Mouse (Mus musculus): ENCODE data around the gene Ddx24. TPM values are rescaled to one million over a fixed set of nuclear protein-coding genes. Genes with fewer than 3 reads are reported as not detected.

The Ddx24 gene
- polyA plus RNA-seq, 1 experiment from 2014 or later, result 106 TPM

GRCm38 (mm10) chr12:103425016-103425728 is 458 bp downstream of the Ddx24 start:
- no peak for DNase-seq (ENCODE audit: extremely low spot score, low spot score)
- peak overlapping the region; percentile 98 for H3K4me3 ChIP-seq
- H3K27ac ChIP-seq, result peak overlapping the region; percentile 89
- peaks cover 30% of the 10 kb centered on the region for H3K4me1 ChIP-seq
- no peaks in the 10 kb centered on the region for H3K9me3 ChIP-seq
- WGBS, result 11% methylated on average over 33 of the region's 33 CpGs
- peaks cover 30% of the 10 kb centered on the region for H3K36me3 ChIP-seq (replicated peaks)
- no peaks in the 10 kb centered on the region for H3K27me3 ChIP-seq (ENCODE audit: poor library complexity, severe bottlenecking)

DNA sequence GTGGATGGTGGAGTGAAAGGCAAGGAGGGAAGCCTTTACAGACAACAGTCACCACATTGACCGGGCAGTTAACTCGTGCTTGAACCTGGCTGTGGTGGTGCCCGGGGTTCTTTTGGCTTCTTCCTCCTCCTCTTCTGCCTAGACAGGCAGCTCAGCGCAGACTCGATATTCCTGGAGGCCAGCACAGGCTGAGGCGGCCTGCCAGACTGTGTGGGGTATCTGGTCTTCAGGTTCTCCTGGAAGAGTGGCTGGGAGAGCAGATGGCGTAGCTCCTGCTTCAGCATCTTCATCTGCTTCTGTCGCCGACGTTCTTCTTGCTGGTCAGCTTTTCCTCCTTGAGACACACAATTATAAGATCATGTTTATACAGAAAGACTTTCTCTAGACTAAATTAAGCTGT is 17.5 kb downstream of the Ddx24 start:
- Histone ChIP-seq H3K27ac (no peak overlapping the region), H3K36me3 (replicated peaks) (peaks cover 95% of the 10 kb centered on the region), H3K4me3 (no peak overlapping the region), H3K27me3 (ENCODE audit: poor library complexity, severe bottlenecking) (no peaks in the 10 kb centered on the region), H3K9me3 (no peaks in the 10 kb centered on the region), H3K4me1 (no peaks in the 10 kb centered on the region)
- WGBS, result 93% methylated on average over 10 of the region's 10 CpGs
- no peak for DNase-seq (ENCODE audit: extremely low spot score, low spot score)

GRCm38 (mm10) chr12:103407720-103408119 is 17.9 kb downstream of the Ddx24 start, which contains the start of gene 9330161L09Rik:
Gene 9330161L09Rik, minus strand, starts transcription at chr12:103407820.
- Histone ChIP-seq H3K27ac (no peak within 1 kb of the TSS), H3K9me3 (no peaks in the 10 kb centered on the region), H3K4me1 (no peaks in the 10 kb centered on the region), H3K36me3 (replicated peaks) (peaks cover 95% of the 10 kb centered on the region), H3K27me3 (ENCODE audit: poor library complexity, severe bottlenecking) (no peaks in the 10 kb centered on the region), H3K4me3 (no peak within 1 kb of the TSS)
- no peak for DNase-seq (ENCODE audit: extremely low spot score, low spot score)
- 98% methylated on average over 4 of the region's 4 CpGs for WGBS

GRCm38 (mm10) chr12:103404131-103404530 is 21.5 kb downstream of the Ddx24 start:
- peaks cover 65% of the 10 kb centered on the region for H3K36me3 ChIP-seq (replicated peaks)
- no peak overlapping the region for H3K4me3 ChIP-seq
- no peaks in the 10 kb centered on the region for H3K4me1 ChIP-seq
- H3K27me3 ChIP-seq (ENCODE audit: poor library complexity, severe bottlenecking), result no peaks in the 10 kb centered on the region
- 91% methylated on average over 18 of the region's 18 CpGs for WGBS
- H3K9me3 ChIP-seq, result no peaks in the 10 kb centered on the region
- no peak for DNase-seq (ENCODE audit: extremely low spot score, low spot score)
- no peak overlapping the region for H3K27ac ChIP-seq

DNA sequence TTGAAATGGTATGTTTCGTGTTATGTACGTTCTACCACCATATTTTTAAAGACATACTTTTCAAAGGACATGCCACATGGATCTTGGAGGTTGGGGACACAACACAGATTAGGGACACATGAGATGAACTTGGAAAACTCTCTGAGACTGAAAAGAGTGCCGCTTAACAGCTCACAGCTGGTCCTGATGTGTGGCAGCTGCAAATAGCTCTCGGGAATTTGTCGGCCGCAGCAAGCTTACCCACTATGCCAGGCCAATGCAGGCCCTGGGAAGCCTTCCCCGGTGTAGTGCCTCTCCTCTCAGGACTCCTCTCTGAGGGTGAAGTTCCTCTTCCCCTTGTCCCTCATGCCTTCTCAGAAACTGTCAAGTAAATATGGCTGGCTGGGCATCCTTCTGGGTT is 28.9 kb downstream of the Ddx24 start:
- H3K27me3 ChIP-seq (ENCODE audit: poor library complexity, severe bottlenecking), result no peaks in the 10 kb centered on the region
- WGBS, result 78% methylated on average over 7 of the region's 7 CpGs
- H3K4me3 ChIP-seq, result no peak overlapping the region
- no peaks in the 10 kb centered on the region for H3K9me3 ChIP-seq
- no peak for DNase-seq (ENCODE audit: extremely low spot score, low spot score)
- H3K27ac ChIP-seq, result no peak overlapping the region
- 0 out of 2 replicates have a peak, but pooled peaks cover 5% of the 10 kb centered on the region for H3K4me1 ChIP-seq
- peaks cover 3% of the 10 kb centered on the region; the same call in 1 of the 2 replicates for H3K36me3 ChIP-seq (replicated peaks)

DNA sequence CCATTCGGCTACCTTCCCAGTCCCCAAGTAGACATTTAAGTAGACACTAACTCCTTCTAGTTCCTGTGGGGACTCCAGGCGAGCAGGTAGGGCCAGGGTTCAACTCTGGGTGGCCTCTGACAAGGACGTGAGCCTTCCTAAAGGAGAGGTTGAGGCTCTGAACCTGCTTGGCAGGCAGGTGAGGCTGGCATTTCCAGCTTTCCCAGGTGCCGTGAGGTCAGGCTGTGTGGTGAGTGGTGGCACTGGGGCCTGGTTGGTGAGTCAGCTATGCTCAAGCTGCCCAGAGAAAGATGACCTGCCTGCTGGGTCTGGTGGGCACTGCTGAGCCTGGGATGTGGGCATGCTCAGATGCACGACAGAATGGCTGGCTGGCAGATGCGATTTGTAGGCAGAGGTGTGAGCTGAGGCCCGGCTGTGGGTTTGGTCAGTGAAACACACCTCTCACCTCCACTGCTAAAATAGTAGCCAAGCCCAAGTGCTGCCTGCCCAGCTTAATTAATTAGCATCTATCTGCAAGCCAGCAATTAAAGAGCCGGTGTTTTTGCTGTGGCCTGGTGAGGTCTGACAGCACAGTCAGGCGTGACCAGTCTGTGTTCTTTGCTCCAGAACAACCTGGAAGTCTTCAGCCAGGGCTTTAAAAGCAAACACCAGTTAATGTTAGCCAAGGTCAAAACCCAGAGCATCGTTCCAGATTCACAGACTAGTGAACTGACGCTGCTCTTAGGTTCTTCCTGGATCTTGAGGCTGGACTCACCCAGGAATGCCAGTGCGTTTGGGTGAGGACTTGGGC is 29.9 kb downstream of the Ddx24 start:
- H3K4me1 ChIP-seq, result 0 out of 2 replicates have a peak, but pooled peaks cover 5% of the 10 kb centered on the region
- no peaks in the 10 kb centered on the region for H3K9me3 ChIP-seq
- H3K4me3 ChIP-seq, result no peak overlapping the region
- DNase-seq (ENCODE audit: extremely low spot score, low spot score), result no peak
- H3K27me3 ChIP-seq (ENCODE audit: poor library complexity, severe bottlenecking), result no peaks in the 10 kb centered on the region
- no peak overlapping the region for H3K27ac ChIP-seq
- WGBS, result 82% methylated on average over 12 of the region's 12 CpGs
- H3K36me3 ChIP-seq (replicated peaks), result no peaks in the 10 kb centered on the region

DNA sequence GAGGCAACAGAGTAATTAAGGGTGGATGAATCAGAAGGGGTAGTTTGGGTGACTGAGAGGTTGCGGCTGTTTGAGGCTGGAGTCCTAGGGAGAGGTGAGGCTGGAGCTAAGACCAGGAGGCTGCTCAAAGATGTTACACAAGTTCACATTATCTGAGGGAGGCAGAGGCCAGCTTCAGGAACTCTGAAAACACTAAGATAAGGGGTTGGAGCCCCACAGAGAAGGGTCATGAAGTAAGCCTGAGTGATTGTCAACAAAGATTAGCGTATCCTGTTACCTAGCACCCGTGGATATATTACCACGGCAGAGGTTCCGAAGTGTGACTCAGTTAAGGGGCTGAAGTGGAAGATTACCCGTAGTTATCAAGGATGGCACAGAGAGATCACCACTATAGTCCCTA is 32.1 kb downstream of the Ddx24 start:
- no peak overlapping the region for H3K4me3 ChIP-seq
- H3K4me1 ChIP-seq, result peaks cover 21% of the 10 kb centered on the region
- no peak for DNase-seq (ENCODE audit: extremely low spot score, low spot score)
- no peaks in the 10 kb centered on the region for H3K36me3 ChIP-seq (replicated peaks)
- peak overlapping the region; percentile 22 for H3K27ac ChIP-seq
- H3K27me3 ChIP-seq (ENCODE audit: poor library complexity, severe bottlenecking), result no peaks in the 10 kb centered on the region
- WGBS, result 73% methylated on average over 6 of the region's 6 CpGs
- no peaks in the 10 kb centered on the region for H3K9me3 ChIP-seq

- Histone ChIP-seq H3K9me3 (no peaks in the 10 kb centered on the region), H3K27me3 (ENCODE audit: poor library complexity, severe bottlenecking) (no peaks in the 10 kb centered on the region), H3K27ac (no peak overlapping the region), H3K4me1 (peaks cover 21% of the 10 kb centered on the region), H3K4me3 (no peak overlapping the region), H3K36me3 (replicated peaks) (no peaks in the 10 kb centered on the region)
- 91% methylated on average over 7 of the region's 7 CpGs for WGBS
- DNase-seq (ENCODE audit: extremely low spot score, low spot score), result no peak
These were observed 34.5 kb downstream of the Ddx24 start for GRCm38 (mm10) chr12:103391098-103391497.

DNA sequence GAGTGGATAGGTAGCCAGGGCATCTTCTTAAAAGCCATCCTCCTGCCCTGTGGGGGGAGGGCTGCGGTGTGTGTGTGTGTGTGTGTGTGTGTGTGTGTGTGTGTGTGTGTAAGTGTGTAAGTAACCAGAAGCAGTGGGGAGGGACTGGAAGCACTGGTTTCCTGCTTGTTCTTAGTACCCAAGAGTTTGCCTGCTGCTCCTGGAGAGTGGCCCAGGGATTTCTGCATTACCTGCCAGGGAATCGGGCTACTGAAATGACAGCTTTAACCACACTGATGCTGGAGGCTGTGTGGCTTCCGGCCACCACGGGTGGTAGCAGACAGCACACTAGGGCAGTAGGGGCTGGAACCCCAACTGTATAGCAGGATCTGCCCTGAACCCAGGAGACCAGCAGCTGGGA is 35.6 kb downstream of the Ddx24 start:
- no peak overlapping the region for H3K27ac ChIP-seq
- no peaks in the 10 kb centered on the region for H3K36me3 ChIP-seq (replicated peaks)
- no peaks in the 10 kb centered on the region for H3K9me3 ChIP-seq
- H3K4me1 ChIP-seq, result peaks cover 21% of the 10 kb centered on the region
- 0 out of 2 replicates have a peak overlapping the region, but pooled peaks have one; percentile 77 for H3K4me3 ChIP-seq
- 78% methylated on average over 4 of the region's 4 CpGs for WGBS
- no peak for DNase-seq (ENCODE audit: extremely low spot score, low spot score)
- H3K27me3 ChIP-seq (ENCODE audit: poor library complexity, severe bottlenecking), result no peaks in the 10 kb centered on the region

- Histone ChIP-seq H3K9me3 (no peaks in the 10 kb centered on the region), H3K36me3 (replicated peaks) (no peaks in the 10 kb centered on the region), H3K27me3 (ENCODE audit: poor library complexity, severe bottlenecking) (no peaks in the 10 kb centered on the region), H3K4me1 (peaks cover 21% of the 10 kb centered on the region), H3K27ac (peak overlapping the region; percentile 92), H3K4me3 (peak overlapping the region; percentile 77)
- DNase-seq (ENCODE audit: extremely low spot score, low spot score), result no peak
- 57% methylated on average over 2 of the region's 2 CpGs for WGBS
These were observed 36.3 kb downstream of the Ddx24 start for GRCm38 (mm10) chr12:103389348-103389727.

DNA sequence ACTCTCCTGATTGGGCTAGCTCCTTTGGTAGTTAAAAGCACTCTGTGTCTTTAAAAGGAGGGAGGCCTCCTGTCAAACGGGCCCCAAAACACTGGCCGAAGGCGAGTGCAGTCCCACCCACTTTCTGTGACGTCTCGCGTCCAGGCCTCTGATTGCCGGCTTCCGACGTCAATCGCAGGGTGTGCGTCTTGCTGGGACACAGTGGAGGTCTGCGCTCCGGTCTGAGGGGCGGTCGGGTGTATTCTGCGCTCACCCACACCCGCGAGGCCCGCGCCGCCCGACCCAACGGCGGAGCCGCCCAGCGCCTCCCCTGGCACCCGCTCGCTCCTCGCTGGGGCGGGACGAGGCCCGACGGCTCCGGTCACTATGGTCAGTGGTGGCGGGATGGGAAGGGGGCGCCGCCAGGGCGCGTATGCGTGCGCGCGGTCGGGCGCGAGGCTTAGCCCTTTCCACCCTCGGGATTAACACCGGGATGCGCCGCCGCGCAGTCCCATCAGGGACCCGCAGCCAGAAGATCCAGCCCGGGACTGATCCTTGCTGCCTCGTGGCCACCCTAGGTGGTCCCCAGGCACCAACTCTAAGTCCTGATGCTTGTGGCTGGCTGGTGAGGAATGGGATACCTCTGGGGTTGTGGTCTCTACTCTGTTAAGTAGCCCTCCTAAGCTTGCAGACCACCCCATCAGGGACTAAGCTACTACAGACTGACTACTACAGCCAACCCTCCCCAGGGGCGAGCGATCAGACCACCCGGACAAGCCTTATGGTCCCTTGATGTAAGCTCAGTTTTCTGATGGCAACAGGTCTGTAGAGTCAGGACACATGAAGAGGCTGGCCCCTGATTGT is 36.9 kb downstream of the Ddx24 start, which contains the start of gene Otub2:
TSS of gene Otub2 (plus strand) at position 178 of the 843 bp plus-strand sequence.
- no peaks in the 10 kb centered on the region for H3K27me3 ChIP-seq (ENCODE audit: poor library complexity, severe bottlenecking)
- no peaks in the 10 kb centered on the region for H3K9me3 ChIP-seq
- H3K36me3 ChIP-seq (replicated peaks), result no peaks in the 10 kb centered on the region
- under 1% methylated on average over 58 of the region's 58 CpGs for WGBS
- H3K27ac ChIP-seq, result peak within 1 kb of the TSS; percentile 92
- peak within 1 kb of the TSS; percentile 77 for H3K4me3 ChIP-seq
- peaks cover 17% of the 10 kb centered on the region for H3K4me1 ChIP-seq
- peak; percentile 96 for DNase-seq (ENCODE audit: extremely low spot score, low spot score)

GRCm38 (mm10) chr12:103380226-103380625 is 45.4 kb downstream of the Ddx24 start:
- Histone ChIP-seq H3K27me3 (ENCODE audit: poor library complexity, severe bottlenecking) (no peaks in the 10 kb centered on the region), H3K4me3 (no peak overlapping the region), H3K27ac (no peak overlapping the region), H3K4me1 (no peaks in the 10 kb centered on the region), H3K36me3 (replicated peaks) (no peaks in the 10 kb centered on the region), H3K9me3 (no peaks in the 10 kb centered on the region)
- 85% methylated on average over 4 of the region's 4 CpGs for WGBS
- no peak for DNase-seq (ENCODE audit: extremely low spot score, low spot score)
